Mouse (Mus musculus) liver, postnatal 0 days (tissue): ENCODE data around the gene Ift27.

Source experiments
- CTCF ChIP-seq: sonication (generic); IDR thresholded peaks from 2 replicates; pipeline ENCODE4 v1.5.1; 2016; ENCODE audit warnings: antibody characterized with exemption, low read depth
- EP300 ChIP-seq: IDR thresholded peaks from 2 replicates; pipeline ENCODE4 v1.6.1; 2016; ENCODE audit warnings: antibody characterized with exemption, low read depth, mild to moderate bottlenecking

GRCm38 (mm10) chr15:78179775-78180174, 5.9 kb upstream of the Ift27 start:
- TF ChIP-seq CTCF (no peak), EP300 (no peak)
